Mouse (Mus musculus): Measurements from ENCODE around the gene 2010111I01Rik. TPM values are rescaled to one million over a fixed set of nuclear protein-coding genes. Genes with fewer than 3 reads are reported as not detected.
"Not testable (repeated sequence)": the region's sequence is repeated elsewhere in the genome, so short reads cannot be mapped to it uniquely, and the experiment has no call there.

Gene 2010111I01Rik
- polyA plus RNA-seq, 1 experiment from 2014 or later: 101 TPM

DNA sequence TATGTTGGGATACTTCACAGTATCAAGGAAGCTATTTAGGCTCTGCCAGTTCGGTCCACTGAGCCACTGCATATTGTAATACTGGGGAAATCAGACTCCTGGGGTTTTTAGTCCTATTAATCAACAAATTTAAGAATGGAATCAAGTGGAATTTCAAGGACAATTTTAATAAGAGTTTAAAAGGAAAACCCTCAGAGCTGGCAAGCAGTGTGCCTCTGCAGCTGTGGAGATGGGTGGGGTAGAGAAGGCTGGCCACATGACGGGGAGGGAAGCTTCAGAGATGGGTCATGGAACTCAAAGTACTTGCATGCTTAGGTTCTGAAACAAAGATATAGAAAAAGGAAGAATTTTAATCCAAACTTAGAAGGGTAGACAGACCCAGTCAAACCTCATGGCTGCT lies 116.1 kb downstream of the 2010111I01Rik start:
- no peak overlapping the region for H3K9ac ChIP-seq (ENCODE audit: low read length)
- no peak for ATAC-seq (ENCODE audit: low FRiP score, low TSS enrichment)
- WGBS: 60% methylated on average over 2 of the region's 2 CpGs

DNA sequence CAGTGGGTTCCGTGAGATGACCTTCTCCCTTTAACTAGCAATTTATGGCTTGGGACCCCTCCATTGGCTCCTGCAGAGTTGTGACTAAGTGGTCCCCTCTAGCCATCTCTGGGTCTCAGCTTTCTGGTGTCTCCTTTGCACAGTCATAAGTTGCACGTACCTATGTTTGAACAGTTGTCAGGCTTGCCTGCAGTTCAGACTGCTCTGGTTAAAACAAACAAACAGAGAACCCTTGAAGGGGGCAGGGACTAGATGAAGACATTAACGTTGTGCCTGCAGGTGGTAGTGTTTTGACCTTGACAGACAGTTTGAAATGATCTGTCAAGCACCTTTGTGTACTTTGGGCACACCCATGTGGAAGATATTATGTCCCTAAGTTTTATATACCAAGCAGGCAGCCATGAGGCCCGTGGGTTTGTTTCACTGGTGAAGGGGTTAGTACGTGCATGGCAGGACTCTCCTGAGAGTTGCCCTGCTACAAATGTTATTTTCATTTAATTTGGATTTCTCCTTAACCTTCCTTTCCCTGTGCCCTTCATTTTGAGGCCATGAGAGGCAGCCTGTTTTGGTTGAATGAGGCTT lies 118.0 kb downstream of the 2010111I01Rik start:
- no peak for TF ChIP-seq EP300 (optimal IDR thresholded peaks at IDR 0.05)
- 0 out of 2 replicates have a peak, but pooled peaks have one; percentile 11 for TF ChIP-seq CTCF (IDR thresholded peaks at IDR 0.05; ENCODE audit: low read depth)
- no peak overlapping the region for H3K4me2 ChIP-seq (replicated peaks; ENCODE audit: low read depth)
- no peaks in the 10 kb centered on the region for H3K36me3 ChIP-seq (ENCODE audit: control insufficient read depth, insufficient read depth, low read length)
- no peaks in the 10 kb centered on the region for H3K9me3 ChIP-seq (ENCODE audit: control insufficient read depth, low read length)
- H3K9ac ChIP-seq (ENCODE audit: low read length): no peak overlapping the region
- ATAC-seq (ENCODE audit: low FRiP score, low TSS enrichment) (peak; percentile 77; the same call in 1 of the 2 replicates), DNase-seq (ENCODE audit: low spot score) (no peak)
- no peaks in the 10 kb centered on the region for H3K4me1 ChIP-seq (replicated peaks; ENCODE audit: control insufficient read depth, insufficient read depth)
- H3K4me3 ChIP-seq (ENCODE audit: low read depth, low read length): no peak overlapping the region
- H3K27me3 ChIP-seq (ENCODE audit: control insufficient read depth, insufficient read depth, low read length): no peaks in the 10 kb centered on the region
- H3K27ac ChIP-seq (replicated peaks): peak overlapping the region; percentile 53; the same call in 1 of the 2 replicates
- 44% methylated on average over 5 of the region's 5 CpGs for WGBS

More for the DNA sequence above, 116.1 kb downstream of the 2010111I01Rik start:
- H3K4me1 ChIP-seq (replicated peaks; ENCODE audit: control insufficient read depth, insufficient read depth): no peaks in the 10 kb centered on the region
- no peaks in the 10 kb centered on the region for H3K9me3 ChIP-seq (ENCODE audit: control insufficient read depth, low read length)
- H3K36me3 ChIP-seq (ENCODE audit: control insufficient read depth, insufficient read depth, low read length): no peaks in the 10 kb centered on the region
- H3K4me3 ChIP-seq (ENCODE audit: low read depth, low read length): no peak overlapping the region
- TF ChIP-seq CTCF (IDR thresholded peaks at IDR 0.05; ENCODE audit: low read depth) (no peak), EP300 (optimal IDR thresholded peaks at IDR 0.05) (no peak)
- no peaks in the 10 kb centered on the region for H3K27me3 ChIP-seq (ENCODE audit: control insufficient read depth, insufficient read depth, low read length)
- no peak overlapping the region for H3K4me2 ChIP-seq (replicated peaks; ENCODE audit: low read depth)
- no peak for DNase-seq (ENCODE audit: low spot score)
- H3K27ac ChIP-seq (replicated peaks): no peak overlapping the region

DNA sequence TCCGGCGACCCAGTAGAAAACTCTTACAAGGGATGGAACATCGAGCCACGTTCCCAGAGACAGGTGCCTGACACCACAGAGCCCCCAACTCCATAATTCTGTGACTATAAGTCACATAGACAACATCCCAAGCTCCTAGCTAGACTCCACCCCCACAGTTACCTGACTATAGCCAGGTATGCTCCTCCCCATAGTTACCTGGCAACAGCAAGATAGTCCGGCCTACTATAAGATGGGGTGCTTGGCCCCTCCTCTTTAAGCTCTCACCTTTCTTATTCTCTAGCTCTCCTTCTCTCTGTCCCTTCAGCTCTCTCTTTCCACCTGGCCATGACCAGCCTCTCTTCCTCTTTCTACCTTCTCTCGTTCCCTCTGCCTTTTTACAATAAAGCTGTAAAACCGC lies 118.4 kb downstream of the 2010111I01Rik start:
- H3K4me2 ChIP-seq (replicated peaks; ENCODE audit: low read depth): not testable (repeated sequence)

DNA sequence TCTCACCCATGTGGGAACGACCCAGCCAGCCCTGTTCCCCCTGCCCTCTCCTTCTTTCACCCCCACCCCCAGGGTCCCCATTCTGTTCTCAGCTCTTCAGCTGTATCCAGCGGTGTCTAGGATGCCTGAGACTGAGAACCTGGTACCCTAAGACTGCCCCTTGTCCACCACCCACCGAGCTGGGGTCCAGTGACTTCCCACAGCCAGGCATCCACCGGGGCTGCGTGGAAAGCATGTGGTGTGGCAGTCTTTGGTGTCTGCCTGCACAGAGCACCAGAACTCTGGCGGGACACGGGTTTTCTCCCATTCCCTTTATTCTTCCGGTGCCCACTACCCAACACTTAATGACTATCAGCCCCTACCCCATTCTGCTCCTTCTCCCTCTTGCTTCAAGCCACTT lies 119.0 kb downstream of the 2010111I01Rik start:
- Histone ChIP-seq H3K27me3 (ENCODE audit: control insufficient read depth, insufficient read depth, low read length) (no peaks in the 10 kb centered on the region), H3K4me2 (replicated peaks; ENCODE audit: low read depth) (no peak overlapping the region), H3K4me1 (replicated peaks; ENCODE audit: control insufficient read depth, insufficient read depth) (no peaks in the 10 kb centered on the region; the same call in 1 of the 2 replicates), H3K27ac (replicated peaks) (peak overlapping the region; percentile 53), H3K4me3 (ENCODE audit: low read depth, low read length) (no peak overlapping the region), H3K9ac (ENCODE audit: low read length) (no peak overlapping the region), H3K36me3 (ENCODE audit: control insufficient read depth, insufficient read depth, low read length) (no peaks in the 10 kb centered on the region), H3K9me3 (ENCODE audit: control insufficient read depth, low read length) (no peaks in the 10 kb centered on the region)
- peak; percentile 8; the same call in 1 of the 2 replicates for ATAC-seq (ENCODE audit: low FRiP score, low TSS enrichment)
- no peak for DNase-seq (ENCODE audit: low spot score)
- 84% methylated on average over 8 of the region's 8 CpGs for WGBS
- TF ChIP-seq EP300 (optimal IDR thresholded peaks at IDR 0.05) (no peak), CTCF (IDR thresholded peaks at IDR 0.05; ENCODE audit: low read depth) (no peak)

More for the DNA sequence above, 118.4 kb downstream of the 2010111I01Rik start:
- H3K4me1 ChIP-seq (replicated peaks; ENCODE audit: control insufficient read depth, insufficient read depth); H3K9me3 ChIP-seq (ENCODE audit: control insufficient read depth, low read length); H3K36me3 ChIP-seq (ENCODE audit: control insufficient read depth, insufficient read depth, low read length); H3K9ac ChIP-seq (ENCODE audit: low read length); H3K27me3 ChIP-seq (ENCODE audit: control insufficient read depth, insufficient read depth, low read length); DNase-seq (ENCODE audit: low spot score); H3K4me3 ChIP-seq (ENCODE audit: low read depth, low read length): not testable (repeated sequence)
- 66% methylated on average over 7 of the region's 7 CpGs for WGBS
- peak overlapping the region; percentile 53 for H3K27ac ChIP-seq (replicated peaks)
- peak; percentile 62; the same call in 1 of the 2 replicates for ATAC-seq (ENCODE audit: low FRiP score, low TSS enrichment)

DNA sequence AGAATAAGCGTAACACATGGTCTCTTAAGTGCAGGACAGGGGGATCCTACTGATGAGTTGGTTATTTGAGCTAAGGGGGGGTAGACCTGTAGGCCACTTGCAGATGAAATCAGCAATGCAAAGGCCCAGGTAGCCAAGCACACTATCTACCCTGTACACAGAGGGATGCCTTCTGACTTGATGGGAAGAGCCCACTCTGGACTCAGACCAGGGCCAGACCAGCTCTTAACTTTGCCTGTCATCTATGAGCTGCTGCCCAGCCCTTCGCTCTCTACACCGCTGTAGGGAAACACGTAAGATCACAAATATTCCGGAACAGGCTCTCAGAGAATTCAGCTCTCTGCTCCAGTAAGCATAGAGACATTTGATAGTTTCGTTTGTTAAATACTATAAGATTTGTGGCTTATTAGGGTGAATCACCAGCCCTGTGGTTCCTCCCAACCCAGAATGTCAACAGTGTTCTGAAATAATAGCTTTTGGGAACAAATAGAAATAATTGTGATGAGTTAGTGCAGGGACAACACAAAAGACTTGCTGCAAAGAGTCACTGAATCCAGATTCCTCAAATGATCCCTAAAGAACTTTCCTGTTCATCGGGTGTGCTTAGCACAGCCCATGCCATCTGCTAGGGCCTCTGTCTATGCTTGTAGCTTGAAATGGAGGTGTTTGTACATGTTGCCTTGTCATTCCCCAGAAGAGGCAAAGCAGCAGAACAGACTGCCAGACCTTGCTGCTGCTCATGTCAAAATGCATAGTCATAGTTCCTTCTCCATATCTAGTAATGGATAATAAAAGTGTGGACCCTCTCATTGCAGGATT lies 123.4 kb downstream of the 2010111I01Rik start:
- 72% methylated on average over 7 of the region's 7 CpGs for WGBS
- Histone ChIP-seq H3K4me2 (replicated peaks; ENCODE audit: low read depth) (no peak overlapping the region), H3K9me3 (ENCODE audit: control insufficient read depth, low read length) (no peaks in the 10 kb centered on the region), H3K27me3 (ENCODE audit: control insufficient read depth, insufficient read depth, low read length) (no peaks in the 10 kb centered on the region), H3K4me1 (replicated peaks; ENCODE audit: control insufficient read depth, insufficient read depth) (peaks cover 6% of the 10 kb centered on the region; the same call in 1 of the 2 replicates), H3K36me3 (ENCODE audit: control insufficient read depth, insufficient read depth, low read length) (no peaks in the 10 kb centered on the region), H3K9ac (ENCODE audit: low read length) (no peak overlapping the region), H3K27ac (replicated peaks) (peak overlapping the region; percentile 89), H3K4me3 (ENCODE audit: low read depth, low read length) (no peak overlapping the region)
- peak; percentile 90 for TF ChIP-seq EP300 (optimal IDR thresholded peaks at IDR 0.05)
- no peak for TF ChIP-seq CTCF (IDR thresholded peaks at IDR 0.05; ENCODE audit: low read depth)
- DNase-seq (ENCODE audit: low spot score) (no peak), ATAC-seq (ENCODE audit: low FRiP score, low TSS enrichment) (peak; percentile 50)

DNA sequence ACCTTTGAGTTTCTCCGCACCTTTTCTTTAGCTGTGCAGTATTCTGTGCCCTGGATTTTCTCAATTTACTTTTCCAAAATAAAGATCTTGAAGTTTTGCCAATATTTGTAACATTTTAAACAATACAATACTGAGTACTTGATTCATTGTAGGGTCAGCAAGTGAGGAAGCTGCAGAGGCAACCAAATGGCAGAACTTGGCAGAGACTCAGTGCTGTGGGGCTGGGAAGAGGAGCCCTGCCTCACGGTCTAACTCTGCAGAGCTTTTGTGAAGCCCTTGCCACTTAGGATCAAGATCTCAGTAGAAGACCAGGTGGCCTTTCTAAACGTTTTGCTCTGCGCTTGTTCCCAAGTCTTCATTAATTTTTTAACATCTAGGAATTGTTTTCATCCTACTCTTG lies 124.8 kb downstream of the 2010111I01Rik start:
- no peak for ATAC-seq (ENCODE audit: low FRiP score, low TSS enrichment)
- H3K4me2 ChIP-seq (replicated peaks; ENCODE audit: low read depth): no peak overlapping the region
- no peaks in the 10 kb centered on the region for H3K9me3 ChIP-seq (ENCODE audit: control insufficient read depth, low read length)
- H3K4me3 ChIP-seq (ENCODE audit: low read depth, low read length): no peak overlapping the region
- no peak overlapping the region for H3K9ac ChIP-seq (ENCODE audit: low read length)
- no peak for DNase-seq (ENCODE audit: low spot score)
- no peak for TF ChIP-seq CTCF (IDR thresholded peaks at IDR 0.05; ENCODE audit: low read depth)
- TF ChIP-seq EP300 (optimal IDR thresholded peaks at IDR 0.05): no peak
- 20% methylated on average over 4 of the region's 4 CpGs for whole genome bisulfite sequencing
- peaks cover 6% of the 10 kb centered on the region; the same call in 1 of the 2 replicates for H3K4me1 ChIP-seq (replicated peaks; ENCODE audit: control insufficient read depth, insufficient read depth)
- H3K27me3 ChIP-seq (ENCODE audit: control insufficient read depth, insufficient read depth, low read length): no peaks in the 10 kb centered on the region
- H3K27ac ChIP-seq (replicated peaks): peak overlapping the region; percentile 89
- H3K36me3 ChIP-seq (ENCODE audit: control insufficient read depth, insufficient read depth, low read length): no peaks in the 10 kb centered on the region

Data from stomach, postnatal 0 days (tissue).